Mouse (Mus musculus): Measurements from ENCODE around the gene Umad1. TPM values are rescaled to one million over a fixed set of nuclear protein-coding genes. Genes with fewer than 3 reads are reported as not detected.

Gene Umad1
- polyA plus RNA-seq, 1 experiment from 2014 or later, result 60.0 TPM

- no peak overlapping the region for H3K4me3 ChIP-seq (ENCODE audit: low read depth, low read length)
- no peak overlapping the region for H3K4me2 ChIP-seq (ENCODE audit: low read depth, low read length)
- no peak overlapping the region for H3K27ac ChIP-seq (ENCODE audit: low read depth, low read length)
- H3K36me3 ChIP-seq (ENCODE audit: control insufficient read depth, insufficient read depth, low read length), result no peaks in the 10 kb centered on the region
- H3K9ac ChIP-seq (replicated peaks; ENCODE audit: low read depth, low read length), result no peak overlapping the region
- ATAC-seq (ENCODE audit: low read depth), result no peak
- no peaks in the 10 kb centered on the region for H3K27me3 ChIP-seq (ENCODE audit: control insufficient read depth, insufficient read depth, low read length)
- no peaks in the 10 kb centered on the region for H3K4me1 ChIP-seq (ENCODE audit: control insufficient read depth, insufficient read depth, low read length)
- WGBS, result 89% methylated on average over 6 of the region's 6 CpGs
- no peaks in the 10 kb centered on the region for H3K9me3 ChIP-seq (ENCODE audit: control insufficient read depth, low read length)
Observed at GRCm38 (mm10) chr6:8339453-8339852, 80.4 kb downstream of the Umad1 start.

GRCm38 (mm10) chr6:8343271-8343670 lies 84.2 kb downstream of the Umad1 start:
- H3K9me3 ChIP-seq (ENCODE audit: control insufficient read depth, low read length), result no peaks in the 10 kb centered on the region
- H3K4me3 ChIP-seq (ENCODE audit: low read depth, low read length), result no peak overlapping the region
- H3K36me3 ChIP-seq (ENCODE audit: control insufficient read depth, insufficient read depth, low read length), result no peaks in the 10 kb centered on the region
- no peak overlapping the region for H3K4me2 ChIP-seq (ENCODE audit: low read depth, low read length)
- no peak overlapping the region for H3K9ac ChIP-seq (replicated peaks; ENCODE audit: low read depth, low read length)
- WGBS, result 96% methylated on average over 4 of the region's 4 CpGs
- H3K27me3 ChIP-seq (ENCODE audit: control insufficient read depth, insufficient read depth, low read length), result no peaks in the 10 kb centered on the region
- no peak overlapping the region for H3K27ac ChIP-seq (ENCODE audit: low read depth, low read length)
- ATAC-seq (ENCODE audit: low read depth), result no peak
- no peaks in the 10 kb centered on the region for H3K4me1 ChIP-seq (ENCODE audit: control insufficient read depth, insufficient read depth, low read length)

- Histone ChIP-seq H3K4me1 (ENCODE audit: control insufficient read depth, insufficient read depth, low read length) (no peaks in the 10 kb centered on the region), H3K4me3 (ENCODE audit: low read depth, low read length) (no peak overlapping the region), H3K9ac (replicated peaks; ENCODE audit: low read depth, low read length) (no peak overlapping the region), H3K9me3 (ENCODE audit: control insufficient read depth, low read length) (no peaks in the 10 kb centered on the region), H3K27ac (ENCODE audit: low read depth, low read length) (no peak overlapping the region), H3K4me2 (ENCODE audit: low read depth, low read length) (no peak overlapping the region), H3K36me3 (ENCODE audit: control insufficient read depth, insufficient read depth, low read length) (no peaks in the 10 kb centered on the region), H3K27me3 (ENCODE audit: control insufficient read depth, insufficient read depth, low read length) (no peaks in the 10 kb centered on the region)
- no peak for ATAC-seq (ENCODE audit: low read depth)
- 78% methylated on average over 5 of the region's 5 CpGs for WGBS
Observed at GRCm38 (mm10) chr6:8345219-8345856, 86.2 kb downstream of the Umad1 start.

GRCm38 (mm10) chr6:8347154-8347553 lies 88.1 kb downstream of the Umad1 start:
- no peaks in the 10 kb centered on the region for H3K9me3 ChIP-seq (ENCODE audit: control insufficient read depth, low read length)
- peaks cover under 1% of the 10 kb centered on the region; the same call in 1 of the 2 replicates for H3K4me1 ChIP-seq (ENCODE audit: control insufficient read depth, insufficient read depth, low read length)
- no peaks in the 10 kb centered on the region for H3K36me3 ChIP-seq (ENCODE audit: control insufficient read depth, insufficient read depth, low read length)
- H3K9ac ChIP-seq (replicated peaks; ENCODE audit: low read depth, low read length), result no peak overlapping the region
- no peaks in the 10 kb centered on the region for H3K27me3 ChIP-seq (ENCODE audit: control insufficient read depth, insufficient read depth, low read length)
- no peak overlapping the region for H3K27ac ChIP-seq (ENCODE audit: low read depth, low read length)
- WGBS, result 89% methylated on average over 2 of the region's 2 CpGs
- no peak overlapping the region for H3K4me3 ChIP-seq (ENCODE audit: low read depth, low read length)
- ATAC-seq (ENCODE audit: low read depth), result no peak
- no peak overlapping the region for H3K4me2 ChIP-seq (ENCODE audit: low read depth, low read length)

- Histone ChIP-seq H3K36me3 (ENCODE audit: control insufficient read depth, insufficient read depth, low read length) (no peaks in the 10 kb centered on the region), H3K4me2 (ENCODE audit: low read depth, low read length) (no peak overlapping the region), H3K27me3 (ENCODE audit: control insufficient read depth, insufficient read depth, low read length) (no peaks in the 10 kb centered on the region), H3K4me3 (ENCODE audit: low read depth, low read length) (no peak overlapping the region), H3K27ac (ENCODE audit: low read depth, low read length) (no peak overlapping the region), H3K9ac (replicated peaks; ENCODE audit: low read depth, low read length) (no peak overlapping the region), H3K4me1 (ENCODE audit: control insufficient read depth, insufficient read depth, low read length) (peaks cover 11% of the 10 kb centered on the region), H3K9me3 (ENCODE audit: control insufficient read depth, low read length) (no peaks in the 10 kb centered on the region)
- WGBS, result 91% methylated on average over 1 of the region's 1 CpGs
- ATAC-seq (ENCODE audit: low read depth), result no peak
Observed at GRCm38 (mm10) chr6:8348344-8348743, 89.3 kb downstream of the Umad1 start.

GRCm38 (mm10) chr6:8349060-8349670 lies 90.1 kb downstream of the Umad1 start:
- Histone ChIP-seq H3K9me3 (ENCODE audit: control insufficient read depth, low read length) (no peaks in the 10 kb centered on the region), H3K9ac (replicated peaks; ENCODE audit: low read depth, low read length) (no peak overlapping the region), H3K4me1 (ENCODE audit: control insufficient read depth, insufficient read depth, low read length) (peaks cover 18% of the 10 kb centered on the region), H3K27me3 (ENCODE audit: control insufficient read depth, insufficient read depth, low read length) (no peaks in the 10 kb centered on the region), H3K4me3 (ENCODE audit: low read depth, low read length) (no peak overlapping the region), H3K36me3 (ENCODE audit: control insufficient read depth, insufficient read depth, low read length) (no peaks in the 10 kb centered on the region), H3K4me2 (ENCODE audit: low read depth, low read length) (no peak overlapping the region), H3K27ac (ENCODE audit: low read depth, low read length) (no peak overlapping the region)
- 89% methylated on average over 2 of the region's 2 CpGs for WGBS
- ATAC-seq (ENCODE audit: low read depth), result no peak

- H3K27me3 ChIP-seq (ENCODE audit: control insufficient read depth, insufficient read depth, low read length), result no peaks in the 10 kb centered on the region
- ATAC-seq (ENCODE audit: low read depth), result no peak
- H3K4me2 ChIP-seq (ENCODE audit: low read depth, low read length), result no peak overlapping the region
- no peak overlapping the region for H3K9ac ChIP-seq (replicated peaks; ENCODE audit: low read depth, low read length)
- 79% methylated on average over 2 of the region's 2 CpGs for WGBS
- peaks cover 18% of the 10 kb centered on the region for H3K4me1 ChIP-seq (ENCODE audit: control insufficient read depth, insufficient read depth, low read length)
- no peaks in the 10 kb centered on the region for H3K9me3 ChIP-seq (ENCODE audit: control insufficient read depth, low read length)
- H3K36me3 ChIP-seq (ENCODE audit: control insufficient read depth, insufficient read depth, low read length), result no peaks in the 10 kb centered on the region
- no peak overlapping the region for H3K27ac ChIP-seq (ENCODE audit: low read depth, low read length)
- H3K4me3 ChIP-seq (ENCODE audit: low read depth, low read length), result no peak overlapping the region
Observed at GRCm38 (mm10) chr6:8351507-8351906, 92.4 kb downstream of the Umad1 start.

GRCm38 (mm10) chr6:8352533-8353168 lies 93.6 kb downstream of the Umad1 start:
- peaks cover 18% of the 10 kb centered on the region for H3K4me1 ChIP-seq (ENCODE audit: control insufficient read depth, insufficient read depth, low read length)
- no peak overlapping the region for H3K4me3 ChIP-seq (ENCODE audit: low read depth, low read length)
- H3K9ac ChIP-seq (replicated peaks; ENCODE audit: low read depth, low read length), result no peak overlapping the region
- no peaks in the 10 kb centered on the region for H3K27me3 ChIP-seq (ENCODE audit: control insufficient read depth, insufficient read depth, low read length)
- H3K27ac ChIP-seq (ENCODE audit: low read depth, low read length), result peak overlapping the region; percentile 57; the same call in 1 of the 2 replicates
- peak; percentile 85 for ATAC-seq (ENCODE audit: low read depth)
- WGBS, result 9% methylated on average over 12 of the region's 12 CpGs
- peak overlapping the region; percentile 39 for H3K4me2 ChIP-seq (ENCODE audit: low read depth, low read length)
- no peaks in the 10 kb centered on the region for H3K9me3 ChIP-seq (ENCODE audit: control insufficient read depth, low read length)
- no peaks in the 10 kb centered on the region for H3K36me3 ChIP-seq (ENCODE audit: control insufficient read depth, insufficient read depth, low read length)

- H3K9me3 ChIP-seq (ENCODE audit: control insufficient read depth, low read length), result no peaks in the 10 kb centered on the region
- H3K9ac ChIP-seq (replicated peaks; ENCODE audit: low read depth, low read length), result no peak overlapping the region
- H3K4me1 ChIP-seq (ENCODE audit: control insufficient read depth, insufficient read depth, low read length), result peaks cover 18% of the 10 kb centered on the region
- no peaks in the 10 kb centered on the region for H3K36me3 ChIP-seq (ENCODE audit: control insufficient read depth, insufficient read depth, low read length)
- WGBS, result 31% methylated on average over 4 of the region's 4 CpGs
- H3K27me3 ChIP-seq (ENCODE audit: control insufficient read depth, insufficient read depth, low read length), result no peaks in the 10 kb centered on the region
- H3K4me2 ChIP-seq (ENCODE audit: low read depth, low read length), result no peak overlapping the region
- ATAC-seq (ENCODE audit: low read depth), result no peak
- no peak overlapping the region for H3K27ac ChIP-seq (ENCODE audit: low read depth, low read length)
- H3K4me3 ChIP-seq (ENCODE audit: low read depth, low read length), result no peak overlapping the region
Observed at GRCm38 (mm10) chr6:8353461-8353860, 94.4 kb downstream of the Umad1 start.

Measured in neural tube, embryonic 14.5 days (tissue).